Mouse (Mus musculus) midbrain, postnatal 0 days (tissue): Measurements from ENCODE around the gene Vat1. TPM values are rescaled to one million over a fixed set of nuclear protein-coding genes. Genes with fewer than 3 reads are reported as not detected.
"Not testable (repeated sequence)": the region's sequence is repeated elsewhere in the genome, so short reads cannot be mapped to it uniquely, and the experiment has no call there.

Experiments used
- ATAC-seq: fragments of 200-750 bp; cut with Nextera tagmentation; 2 replicates; pipeline ENCODE4 v1.8.0; 2017; ENCODE audit warnings: moderate number of reproducible peaks, mild to moderate bottlenecking, moderate TSS enrichment, moderate library complexity; ENCODE audit not compliant: low FRiP score
- DNase-seq: peaks from one replicate; pipeline ENCODE4 v3.0.0-alpha.2; 2015; ENCODE audit warnings: low spot score
- H3K27ac ChIP-seq: fragments of 300-500 bp; sonication (generic); 2 replicates; pipeline ENCODE4 v1.5.1; 2014; ENCODE audit warnings: low read depth, mild to moderate bottlenecking, low read length, mixed read lengths
- H3K27me3 ChIP-seq: fragments of 300-500 bp; sonication (generic); 2 replicates; pipeline ENCODE4 v1.6.1; 2014; ENCODE audit warnings: low read length, control low read depth, mixed read lengths; ENCODE audit not compliant: insufficient read depth
- H3K36me3 ChIP-seq: fragments of 300-500 bp; sonication (generic); 2 replicates; pipeline ENCODE4 v1.6.1; 2014; ENCODE audit warnings: low read length, control low read depth, mixed read lengths; ENCODE audit not compliant: insufficient read depth
- H3K4me1 ChIP-seq: fragments of 300-500 bp; sonication (generic); 2 replicates; pipeline ENCODE4 v1.6.1; 2014; ENCODE audit warnings: mild to moderate bottlenecking, control low read depth, antibody characterized with exemption, low read length, mixed read lengths; ENCODE audit not compliant: insufficient read depth
- H3K4me2 ChIP-seq: fragments of 300-500 bp; sonication (generic); 2 replicates; pipeline ENCODE4 v1.6.1; 2014; ENCODE audit warnings: low read depth, mild to moderate bottlenecking, low read length, mixed read lengths; ENCODE audit not compliant: poor library complexity, severe bottlenecking
- H3K4me3 ChIP-seq: fragments of 300-500 bp; sonication (generic); 2 replicates; pipeline ENCODE4 v1.5.1; 2014; ENCODE audit warnings: low read depth, mild to moderate bottlenecking, low read length, moderate library complexity
- H3K9ac ChIP-seq: fragments of 300-500 bp; sonication (generic); replicated peaks from 2 replicates; pipeline ENCODE4 v1.6.1; 2014; ENCODE audit warnings: mild to moderate bottlenecking, low read length, moderate library complexity, mixed read lengths; ENCODE audit not compliant: poor library complexity, severe bottlenecking
- H3K9me3 ChIP-seq: fragments of 300-500 bp; sonication (generic); 2 replicates; pipeline ENCODE4 v1.6.1; 2016; ENCODE audit warnings: low read length, control low read depth
- CTCF ChIP-seq: IDR thresholded peaks from 2 replicates; pipeline ENCODE4 v1.5.1; 2016; ENCODE audit warnings: antibody characterized with exemption, mild to moderate bottlenecking
- WGBS: fragments of 180-500 bp; shearing (Covaris S2); extraction: QIAGEN DNeasy Blood & Tissue Kit; methylation state at CpG from one replicate; pipeline ENCODE4 v1.1.7; 2014; 5-methylcytosine and 5-hydroxymethylcytosine counted together
- polyA plus RNA-seq: library from polyadenylated mRNA; unstranded; fragments of >200 nt; fragmentation: Nextera tagmentation; extraction: Ambion mirVana; gene quantifications from 2 replicates; pipeline ENCODE4 v1.2.1, GENCODE M21; 2015
- total RNA-seq: library from RNA; depleted of rRNA; stranded (reverse); fragments of >200 nt; gene quantifications from 2 replicates; pipeline ENCODE4 v1.2.3, GENCODE M21; 2014

The Vat1 gene
- total and polyA plus RNA-seq, 2 experiments from 2014 or later = 143 to 334 TPM

DNA sequence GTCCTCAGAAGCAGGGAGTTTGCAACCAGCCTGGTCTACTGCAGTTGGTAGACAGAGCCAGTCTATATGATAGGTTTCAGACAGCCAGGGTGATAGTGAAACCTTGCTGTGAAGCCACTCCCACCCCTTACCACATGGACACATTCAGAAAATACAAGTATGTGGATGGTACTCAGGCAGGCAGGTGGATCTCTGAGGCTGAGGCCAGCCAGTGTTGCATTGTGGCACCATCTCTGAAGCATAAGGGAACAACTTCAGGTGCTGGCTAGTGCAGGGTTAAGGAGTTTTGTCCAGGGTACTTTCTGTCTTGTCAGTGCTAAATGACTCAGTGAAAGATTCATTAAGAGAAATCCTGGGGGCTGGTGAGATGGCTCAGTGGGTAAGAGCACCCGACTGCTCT lies 19.7 kb downstream of the Vat1 start:
- DNase-seq (no peak), ATAC-seq (no peak)
- Histone ChIP-seq H3K36me3 (peaks cover 18% of the 10 kb centered on the region), H3K4me3 (no peak overlapping the region), H3K4me1 (0 out of 2 replicates have a peak, but pooled peaks cover 3% of the 10 kb centered on the region), H3K9me3 (no peaks in the 10 kb centered on the region), H3K27me3 (no peaks in the 10 kb centered on the region), H3K4me2 (no peak overlapping the region), H3K27ac (no peak overlapping the region), H3K9ac (no peak overlapping the region)
- 93% methylated on average over 1 of the region's 1 CpGs for WGBS
- TF ChIP-seq CTCF = no peak

DNA sequence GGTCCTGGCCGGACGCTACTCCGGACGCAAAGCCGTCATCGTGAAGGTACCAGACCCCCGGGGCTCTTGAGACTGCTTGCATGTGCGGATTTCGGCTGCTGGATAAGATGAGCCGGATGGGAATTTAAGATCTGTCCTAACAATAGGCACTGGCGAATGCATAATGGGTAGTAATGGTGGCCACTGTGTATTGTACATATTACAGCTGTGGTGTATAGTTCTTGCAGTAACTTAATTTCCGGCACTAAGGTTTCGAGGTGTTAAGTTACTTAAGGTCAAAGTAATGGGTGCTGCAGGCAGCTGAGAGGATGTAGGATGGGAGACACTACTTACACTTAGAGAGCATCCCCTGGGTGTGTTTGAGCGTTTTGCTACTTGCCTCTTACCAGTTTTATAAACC lies 23.3 kb downstream of the Vat1 start:
- Histone ChIP-seq H3K27me3 (no peaks in the 10 kb centered on the region), H3K4me3 (peak overlapping the region; percentile 76), H3K9me3 (no peaks in the 10 kb centered on the region), H3K4me2 (peak overlapping the region; percentile 73), H3K9ac (peak overlapping the region; percentile 93), H3K4me1 (0 out of 2 replicates have a peak, but pooled peaks cover 3% of the 10 kb centered on the region), H3K36me3 (peaks cover 18% of the 10 kb centered on the region), H3K27ac (peak overlapping the region; percentile 91)
- WGBS = 2% methylated on average over 14 of the region's 14 CpGs
- no peak for DNase-seq
- no peak for TF ChIP-seq CTCF
- ATAC-seq = no peak; the same call in 1 of the 2 replicates

DNA sequence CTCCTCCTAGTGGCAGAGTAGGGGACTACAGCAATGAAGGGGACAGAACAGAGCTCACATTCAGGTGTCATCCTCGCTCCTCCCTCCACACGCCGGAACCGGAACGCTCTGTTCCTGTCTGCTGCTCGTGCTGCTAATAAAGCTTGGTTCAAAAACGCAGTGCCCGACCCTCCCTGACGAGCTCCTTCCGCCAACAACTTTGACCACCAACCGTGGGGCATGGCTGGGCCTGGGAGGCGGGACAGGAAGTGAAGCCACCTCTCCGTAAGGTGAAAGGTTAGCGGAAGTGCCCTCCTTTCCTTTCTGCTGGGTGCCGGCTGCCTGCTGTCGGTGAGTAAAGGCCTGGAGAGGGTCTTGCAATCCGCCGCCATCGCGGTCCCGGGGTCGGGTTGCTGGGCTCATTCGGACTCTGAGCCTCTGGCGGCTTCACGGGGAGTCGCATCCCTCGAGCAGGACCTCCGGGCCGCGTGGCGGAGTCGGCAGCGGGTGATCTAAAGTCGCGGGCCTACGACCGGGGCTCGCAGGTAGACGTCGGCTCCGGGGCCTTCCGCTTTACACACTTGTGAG lies 23.8 kb downstream of the Vat1 start, which contains the start of gene Rpl27:
TSS of gene Rpl27 (plus strand) at position 172 of the 567 bp plus-strand sequence.
- H3K9me3 ChIP-seq = no peaks in the 10 kb centered on the region
- H3K36me3 ChIP-seq = peaks cover 18% of the 10 kb centered on the region
- peak; percentile 90 for TF ChIP-seq CTCF
- peak; percentile 99 for DNase-seq
- H3K27me3 ChIP-seq = no peaks in the 10 kb centered on the region
- 0 out of 2 replicates have a peak, but pooled peaks cover 3% of the 10 kb centered on the region for H3K4me1 ChIP-seq
- ATAC-seq = peak; percentile 97
- H3K9ac ChIP-seq = peak within 1 kb of the TSS; percentile 93
- peak within 1 kb of the TSS; percentile 91 for H3K27ac ChIP-seq
- peak within 1 kb of the TSS; percentile 76 for H3K4me3 ChIP-seq
- peak within 1 kb of the TSS; percentile 73 for H3K4me2 ChIP-seq
- WGBS = under 1% methylated on average over 42 of the region's 42 CpGs

DNA sequence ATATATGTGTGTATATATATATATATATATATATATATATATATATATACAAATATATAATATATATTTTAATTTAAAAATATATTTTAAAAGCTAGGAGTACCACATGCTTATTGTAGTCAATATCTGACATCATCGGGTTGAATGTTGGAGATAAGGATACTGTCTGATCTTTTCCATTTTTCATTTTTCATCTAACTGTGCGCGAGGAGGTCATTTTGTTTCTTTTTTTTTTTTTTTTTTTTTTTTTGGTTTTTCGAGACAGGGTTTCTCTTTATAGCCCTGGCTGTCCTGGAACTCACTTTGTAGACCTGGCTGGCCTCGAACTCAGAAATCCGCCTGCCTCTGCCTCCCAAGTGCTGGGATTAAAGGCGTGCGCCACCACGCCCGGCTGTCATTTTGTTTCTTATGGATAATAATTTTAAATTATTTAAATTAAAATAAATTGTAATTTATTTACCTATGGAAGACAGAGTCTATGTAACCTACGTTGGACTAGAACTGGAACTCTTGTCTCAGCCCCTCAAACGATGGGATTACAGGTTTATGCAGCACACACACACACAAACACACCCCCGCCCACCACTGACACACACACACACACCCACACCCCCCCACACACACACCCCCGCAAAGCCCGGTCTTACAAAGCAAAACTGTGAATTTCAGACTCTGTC lies 24.4 kb downstream of the Vat1 start:
- WGBS = 40% methylated on average over 15 of the region's 15 CpGs
- not testable (repeated sequence) for DNase-seq, H3K4me1 ChIP-seq, H3K9ac ChIP-seq, H3K27me3 ChIP-seq, ATAC-seq, H3K27ac ChIP-seq, H3K9me3 ChIP-seq
- Histone ChIP-seq H3K4me3 (peak overlapping the region; percentile 16; the same call in 1 of the 2 replicates), H3K4me2 (peak overlapping the region; percentile 42), H3K36me3 (peaks cover 18% of the 10 kb centered on the region)

DNA sequence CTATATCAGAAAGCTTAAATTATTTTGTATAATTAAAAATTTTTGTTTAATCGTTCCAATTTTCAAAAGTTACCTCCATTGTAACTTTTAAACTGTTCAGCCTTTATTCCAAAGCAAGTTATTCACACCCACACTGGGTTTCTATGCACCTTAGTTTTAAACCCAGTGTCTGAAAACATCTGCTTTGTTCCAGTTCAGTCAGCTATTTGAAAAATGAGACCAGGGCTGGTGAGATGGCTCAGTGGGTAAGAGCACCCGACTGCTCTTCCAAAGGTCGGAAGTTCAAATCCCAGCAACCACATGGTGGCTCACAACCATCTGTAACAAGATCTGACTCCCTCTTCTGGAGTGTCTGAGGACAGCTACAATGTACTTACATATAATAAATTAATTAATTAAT lies 28.0 kb downstream of the Vat1 start:
- not testable (repeated sequence) for H3K4me1 ChIP-seq
- 54% methylated on average over 3 of the region's 3 CpGs for WGBS

DNA sequence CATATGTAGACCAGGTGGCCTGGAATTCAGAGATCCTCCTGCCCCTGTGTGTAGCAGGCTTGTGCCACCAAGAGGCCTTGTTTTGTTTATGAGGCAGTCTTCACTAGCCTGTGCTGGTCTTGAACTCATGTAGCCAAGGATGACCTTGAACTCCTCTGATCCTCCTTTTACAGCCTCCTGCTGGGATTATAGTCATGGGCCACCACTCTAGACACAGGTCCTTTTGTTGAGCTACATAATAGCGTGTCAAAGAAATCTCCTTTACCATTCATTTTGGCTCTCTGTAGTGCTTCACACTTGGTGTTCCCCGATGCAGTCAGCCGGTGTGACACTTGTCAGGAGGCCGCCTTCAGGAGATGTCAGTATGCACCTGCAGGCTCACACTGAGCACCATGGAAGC lies 29.1 kb downstream of the Vat1 start:
- no peak for ATAC-seq
- H3K4me1 ChIP-seq = no peaks in the 10 kb centered on the region
- H3K4me3 ChIP-seq = no peak overlapping the region
- H3K27ac ChIP-seq = no peak overlapping the region
- H3K4me2 ChIP-seq = no peak overlapping the region
- H3K9ac ChIP-seq = no peak overlapping the region
- H3K27me3 ChIP-seq = no peaks in the 10 kb centered on the region
- 31% methylated on average over 4 of the region's 4 CpGs for WGBS
- peaks cover 30% of the 10 kb centered on the region for H3K36me3 ChIP-seq
- TF ChIP-seq CTCF = no peak
- H3K9me3 ChIP-seq = no peaks in the 10 kb centered on the region
- DNase-seq = no peak

More for the DNA sequence above, 28.0 kb downstream of the Vat1 start:
- not testable (repeated sequence) for H3K4me3 ChIP-seq, H3K27me3 ChIP-seq, H3K4me2 ChIP-seq, H3K27ac ChIP-seq, H3K9ac ChIP-seq, DNase-seq, ATAC-seq, H3K9me3 ChIP-seq
- H3K36me3 ChIP-seq = peaks cover 22% of the 10 kb centered on the region
